Mouse (Mus musculus): ENCODE measurements at regions not wholly inside any gene's neighbourhood (a gene's known extent, or its start where the extent isn't known, plus 50 kb on each side); places are given as distances from the start of the nearest gene placed in this dataset.

GRCm38 (mm10) chr10:111654364-111655226, 148.5 kb downstream of the Phlda1 start:
- no peak for TF ChIP-seq CTCF (IDR thresholded peaks at IDR 0.05 in 2 of 3, conservative IDR thresholded peaks at IDR 0.05 in 1 of 3; ENCODE audit: control insufficient read depth in 1 of 3, insufficient read depth in 1 of 3, low read depth in 2 of 3, low read length in 3 of 3, poor library complexity in 1 of 3, severe bottlenecking in 1 of 3)
- TF ChIP-seq EP300 (IDR thresholded peaks at IDR 0.05; ENCODE audit: low read depth in 1 of 2, low read length in 2 of 2), result no peak
- no peak for TF ChIP-seq USF2 (IDR thresholded peaks at IDR 0.05; ENCODE audit: borderline replicate concordance in 1 of 2, insufficient read depth in 1 of 2, low read depth in 1 of 2, low read length in 2 of 2)
- no peak for TF ChIP-seq JUND (IDR thresholded peaks at IDR 0.05; ENCODE audit: low read depth, low read length)
- TF ChIP-seq TAL1 (IDR thresholded peaks at IDR 0.05; ENCODE audit: low read length), result no peak
- no peak for TF ChIP-seq MAFK (IDR thresholded peaks at IDR 0.05; ENCODE audit: borderline replicate concordance, low read depth, low read length)
- TF ChIP-seq E2F4 (IDR thresholded peaks at IDR 0.05; ENCODE audit: borderline replicate concordance, low read depth, low read length), result no peak
- no peak for TF ChIP-seq MYB (IDR thresholded peaks at IDR 0.05; ENCODE audit: low read depth, low read length)
- no peak for TF ChIP-seq ZMIZ1 (IDR thresholded peaks at IDR 0.05; ENCODE audit: low read depth, low read length)
- no peak for TF ChIP-seq MEF2A (IDR thresholded peaks at IDR 0.05; ENCODE audit: extremely low read depth, insufficient replicate concordance, low read depth, low read length, poor library complexity, severe bottlenecking)
- no peak for TF ChIP-seq ELF1 (IDR thresholded peaks at IDR 0.05; ENCODE audit: low read depth, low read length)
- no peak for TF ChIP-seq POLR2A (IDR thresholded peaks at IDR 0.05; ENCODE audit: control insufficient read depth in 1 of 2, insufficient read depth in 1 of 2, low read depth in 1 of 2, low read length in 2 of 2, poor library complexity in 1 of 2)
- no peak for TF ChIP-seq HCFC1 (IDR thresholded peaks at IDR 0.05; ENCODE audit: low read depth, low read length)
- no peak for TF ChIP-seq POLR2AphosphoS2 (IDR thresholded peaks at IDR 0.05; ENCODE audit: low read length)

Data from MEL (cell line).